Mouse (Mus musculus): ENCODE measurements at regions not wholly inside any gene's neighbourhood (a gene's known extent, or its start where the extent isn't known, plus 50 kb on each side); places are given as distances from the start of the nearest gene placed in this dataset.

DNA sequence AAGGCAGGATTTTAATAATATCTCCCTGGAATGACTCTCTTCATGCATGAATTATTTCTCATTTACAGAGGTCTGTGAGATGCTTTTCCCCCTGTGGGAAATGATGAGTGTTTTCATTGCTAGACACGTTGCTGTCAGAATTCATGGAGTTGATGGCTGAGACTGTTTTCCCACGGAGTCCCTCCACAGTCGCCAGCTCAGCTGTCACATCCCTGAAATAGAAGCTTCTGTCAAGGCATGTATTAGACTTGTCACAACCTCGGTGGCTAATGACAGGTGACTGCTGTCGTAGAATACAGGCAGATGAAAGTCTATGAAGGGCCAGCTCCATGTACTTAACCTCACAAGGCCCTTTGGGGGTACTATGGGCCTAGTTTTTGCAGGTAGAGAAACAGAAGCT is 212.4 kb downstream of the Abcc12 start:
- WGBS, result 79% methylated on average over 5 of the region's 5 CpGs
- ATAC-seq (ENCODE audit: insufficient read depth, low FRiP score, low TSS enrichment) (no peak), DNase-seq (ENCODE audit: low spot score) (no peak)
- H3K36me3 ChIP-seq (ENCODE audit: control insufficient read depth, insufficient read depth, low read length), result no peaks in the 10 kb centered on the region
- no peak overlapping the region for H3K9ac ChIP-seq (ENCODE audit: low read length)
- H3K9me3 ChIP-seq (ENCODE audit: control insufficient read depth, low read length), result no peaks in the 10 kb centered on the region
- no peak overlapping the region for H3K27ac ChIP-seq (ENCODE audit: low read depth, low read length)
- H3K4me2 ChIP-seq (ENCODE audit: low read depth), result no peak overlapping the region
- H3K4me3 ChIP-seq (ENCODE audit: low read depth, low read length), result no peak overlapping the region
- H3K4me1 ChIP-seq (ENCODE audit: control insufficient read depth, insufficient read depth, low read length), result no peaks in the 10 kb centered on the region
- no peaks in the 10 kb centered on the region for H3K27me3 ChIP-seq (ENCODE audit: control insufficient read depth, insufficient read depth, low read length)

DNA sequence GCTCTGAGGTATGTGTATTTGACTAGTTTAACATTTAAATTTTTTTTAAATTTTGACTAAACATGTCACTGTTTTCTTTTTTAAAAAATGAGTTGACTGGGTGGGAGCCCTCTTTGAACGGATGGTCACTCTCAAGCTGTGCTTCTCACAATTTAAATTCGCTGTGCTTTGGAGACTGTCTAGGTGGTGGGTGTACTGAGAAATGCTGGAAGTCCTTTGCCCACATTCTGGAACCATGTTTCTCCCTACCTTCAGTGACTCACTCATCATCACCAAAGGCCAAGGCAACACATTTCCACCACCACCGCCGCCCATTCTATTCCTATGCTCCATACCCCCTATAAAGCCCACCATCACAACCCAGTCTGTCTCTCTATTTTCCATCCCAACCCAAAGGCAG is 213.8 kb downstream of the Abcc12 start:
- 88% methylated on average over 4 of the region's 4 CpGs for WGBS
- no peaks in the 10 kb centered on the region for H3K27me3 ChIP-seq (ENCODE audit: control insufficient read depth, insufficient read depth, low read length)
- no peaks in the 10 kb centered on the region for H3K4me1 ChIP-seq (ENCODE audit: control insufficient read depth, insufficient read depth, low read length)
- no peak overlapping the region for H3K4me3 ChIP-seq (ENCODE audit: low read depth, low read length)
- H3K4me2 ChIP-seq (ENCODE audit: low read depth), result no peak overlapping the region
- H3K36me3 ChIP-seq (ENCODE audit: control insufficient read depth, insufficient read depth, low read length), result no peaks in the 10 kb centered on the region
- no peak overlapping the region for H3K9ac ChIP-seq (ENCODE audit: low read length)
- ATAC-seq (ENCODE audit: insufficient read depth, low FRiP score, low TSS enrichment) (no peak), DNase-seq (ENCODE audit: low spot score) (no peak)
- H3K27ac ChIP-seq (ENCODE audit: low read depth, low read length), result no peak overlapping the region
- no peaks in the 10 kb centered on the region for H3K9me3 ChIP-seq (ENCODE audit: control insufficient read depth, low read length)

DNA sequence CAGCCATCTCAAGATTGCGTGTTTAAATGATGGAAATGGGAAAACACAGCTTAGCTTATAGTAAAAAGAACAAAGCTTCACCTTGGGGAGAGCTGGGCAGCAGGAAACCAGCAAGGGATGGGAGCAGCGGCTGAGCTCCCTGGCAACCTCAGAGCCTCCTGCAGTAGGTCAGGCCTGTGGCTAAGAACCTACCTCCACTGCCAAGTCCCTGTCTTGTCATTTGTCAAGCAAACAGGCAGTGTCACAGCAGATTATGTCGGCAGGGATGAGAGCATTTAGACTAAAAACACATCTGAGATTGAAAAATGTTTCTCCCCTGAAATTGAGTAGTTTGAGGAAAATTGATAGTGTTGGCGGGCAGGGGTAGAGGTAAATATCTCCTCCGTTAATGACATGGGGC is 214.8 kb downstream of the Abcc12 start:
- 78% methylated on average over 5 of the region's 5 CpGs for WGBS
- no peaks in the 10 kb centered on the region for H3K9me3 ChIP-seq (ENCODE audit: control insufficient read depth, low read length)
- ATAC-seq (ENCODE audit: insufficient read depth, low FRiP score, low TSS enrichment) (no peak), DNase-seq (ENCODE audit: low spot score) (no peak)
- H3K27ac ChIP-seq (ENCODE audit: low read depth, low read length), result no peak overlapping the region
- no peaks in the 10 kb centered on the region for H3K36me3 ChIP-seq (ENCODE audit: control insufficient read depth, insufficient read depth, low read length)
- H3K4me1 ChIP-seq (ENCODE audit: control insufficient read depth, insufficient read depth, low read length), result no peaks in the 10 kb centered on the region
- H3K4me3 ChIP-seq (ENCODE audit: low read depth, low read length), result no peak overlapping the region
- no peaks in the 10 kb centered on the region for H3K27me3 ChIP-seq (ENCODE audit: control insufficient read depth, insufficient read depth, low read length)
- no peak overlapping the region for H3K9ac ChIP-seq (ENCODE audit: low read length)
- H3K4me2 ChIP-seq (ENCODE audit: low read depth), result no peak overlapping the region

DNA sequence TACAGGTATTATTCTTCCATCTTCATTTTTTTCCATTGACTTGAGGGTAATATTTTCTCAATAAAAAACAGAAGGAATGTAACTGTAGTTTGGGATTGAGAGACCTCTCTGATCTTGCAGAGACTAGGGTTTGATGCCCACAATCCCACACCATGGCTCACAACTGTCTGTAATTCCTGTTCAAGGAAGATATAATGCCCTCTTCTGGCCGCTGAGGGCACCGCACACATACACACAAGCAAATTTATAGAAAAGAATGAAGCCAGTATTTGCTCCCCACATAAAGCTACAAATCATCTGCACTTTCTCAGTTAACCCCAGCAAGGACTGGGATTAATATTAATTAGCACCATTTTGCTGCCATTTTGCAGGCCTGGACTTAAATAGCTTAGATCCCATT is 215.6 kb downstream of the Abcc12 start:
- DNase-seq (ENCODE audit: low spot score) (peak; percentile 44), ATAC-seq (ENCODE audit: insufficient read depth, low FRiP score, low TSS enrichment) (no peak)
- H3K9ac ChIP-seq (ENCODE audit: low read length), result no peak overlapping the region
- H3K9me3 ChIP-seq (ENCODE audit: control insufficient read depth, low read length), result no peaks in the 10 kb centered on the region
- H3K4me1 ChIP-seq (ENCODE audit: control insufficient read depth, insufficient read depth, low read length), result no peaks in the 10 kb centered on the region; the same call in 1 of the 2 replicates
- no peak overlapping the region for H3K4me3 ChIP-seq (ENCODE audit: low read depth, low read length)
- no peaks in the 10 kb centered on the region for H3K27me3 ChIP-seq (ENCODE audit: control insufficient read depth, insufficient read depth, low read length)
- WGBS, result 42% methylated on average over 2 of the region's 2 CpGs
- no peaks in the 10 kb centered on the region for H3K36me3 ChIP-seq (ENCODE audit: control insufficient read depth, insufficient read depth, low read length)
- H3K4me2 ChIP-seq (ENCODE audit: low read depth), result no peak overlapping the region
- H3K27ac ChIP-seq (ENCODE audit: low read depth, low read length), result no peak overlapping the region

DNA sequence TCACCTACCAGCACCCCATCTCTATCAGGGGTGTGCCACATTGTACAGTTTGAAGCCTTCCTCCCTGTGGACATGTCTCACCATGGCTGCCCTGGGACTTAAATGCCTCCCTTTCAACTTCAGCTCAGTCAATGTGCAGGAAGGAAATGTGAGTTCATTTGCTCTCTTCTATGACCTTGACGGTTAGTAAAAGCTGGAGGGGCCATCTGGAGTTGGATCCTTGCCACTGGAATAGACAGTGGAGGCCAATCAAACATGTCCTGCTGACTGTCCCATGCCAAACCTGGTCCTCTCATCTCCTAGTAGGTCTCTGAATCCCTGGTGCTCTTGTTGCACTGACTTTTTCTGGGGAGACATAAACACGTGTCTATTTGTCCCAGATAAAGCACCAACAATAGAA is 220.2 kb downstream of the Abcc12 start:
- ATAC-seq (ENCODE audit: insufficient read depth, low FRiP score, low TSS enrichment), result no peak
- no peaks in the 10 kb centered on the region for H3K27me3 ChIP-seq (ENCODE audit: control insufficient read depth, insufficient read depth, low read length)
- no peak overlapping the region for H3K9ac ChIP-seq (ENCODE audit: low read length)
- H3K4me3 ChIP-seq (ENCODE audit: low read depth, low read length), result no peak overlapping the region
- no peak overlapping the region for H3K4me2 ChIP-seq (ENCODE audit: low read depth)
- H3K9me3 ChIP-seq (ENCODE audit: control insufficient read depth, low read length), result no peaks in the 10 kb centered on the region
- WGBS, result 66% methylated on average over 2 of the region's 2 CpGs
- H3K27ac ChIP-seq (ENCODE audit: low read depth, low read length), result no peak overlapping the region
- H3K4me1 ChIP-seq (ENCODE audit: control insufficient read depth, insufficient read depth, low read length), result peaks cover 5% of the 10 kb centered on the region; the same call in 1 of the 2 replicates
- no peak for DNase-seq (ENCODE audit: low spot score)
- no peaks in the 10 kb centered on the region for H3K36me3 ChIP-seq (ENCODE audit: control insufficient read depth, insufficient read depth, low read length)

DNA sequence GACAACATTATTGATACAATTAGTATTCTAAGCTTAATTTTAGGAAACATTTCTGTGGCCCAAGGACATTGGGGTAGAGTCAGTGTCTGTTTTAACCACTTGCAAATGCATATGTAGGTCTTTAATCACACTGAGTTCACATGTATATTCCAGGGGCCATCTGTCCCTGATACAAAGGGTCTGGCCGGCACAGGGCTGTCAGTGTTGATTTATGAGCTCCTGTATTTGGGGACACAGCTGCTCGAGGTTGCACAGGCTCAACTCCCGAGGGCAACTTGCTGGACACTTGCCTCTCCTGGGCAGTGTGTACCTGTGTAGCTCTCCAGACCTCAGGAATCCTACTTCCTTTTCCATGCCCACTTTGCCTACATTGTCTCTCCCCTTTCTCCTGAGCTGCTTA is 221.0 kb downstream of the Abcc12 start:
- DNase-seq (ENCODE audit: low spot score) (peak; percentile 51), ATAC-seq (ENCODE audit: insufficient read depth, low FRiP score, low TSS enrichment) (peak; percentile 67)
- no peaks in the 10 kb centered on the region for H3K27me3 ChIP-seq (ENCODE audit: control insufficient read depth, insufficient read depth, low read length)
- H3K27ac ChIP-seq (ENCODE audit: low read depth, low read length), result no peak overlapping the region
- H3K36me3 ChIP-seq (ENCODE audit: control insufficient read depth, insufficient read depth, low read length), result no peaks in the 10 kb centered on the region
- 10% methylated on average over 3 of the region's 3 CpGs for WGBS
- H3K9me3 ChIP-seq (ENCODE audit: control insufficient read depth, low read length), result no peaks in the 10 kb centered on the region
- H3K4me2 ChIP-seq (ENCODE audit: low read depth), result no peak overlapping the region
- H3K9ac ChIP-seq (ENCODE audit: low read length), result no peak overlapping the region
- peaks cover 5% of the 10 kb centered on the region; the same call in 1 of the 2 replicates for H3K4me1 ChIP-seq (ENCODE audit: control insufficient read depth, insufficient read depth, low read length)
- no peak overlapping the region for H3K4me3 ChIP-seq (ENCODE audit: low read depth, low read length)

DNA sequence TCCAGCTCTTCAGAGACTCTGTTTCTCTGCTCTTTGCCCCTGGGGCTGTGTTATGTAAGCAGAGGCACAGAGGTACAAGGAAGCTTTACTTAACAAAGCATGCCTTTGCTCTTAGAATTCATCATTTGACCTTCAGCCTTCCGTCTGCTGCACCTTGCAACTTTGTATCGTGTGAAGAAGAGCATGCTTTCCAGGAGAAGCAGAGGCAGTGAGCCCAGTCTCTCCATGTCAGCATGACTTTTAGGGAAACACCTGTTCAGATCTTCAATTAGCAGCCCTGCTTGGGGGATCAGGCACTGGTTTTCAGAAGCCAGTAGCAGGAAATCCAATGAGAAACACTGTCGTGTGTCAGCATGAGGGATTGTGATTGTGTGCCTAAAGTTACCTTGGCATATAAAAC is 226.7 kb downstream of the Abcc12 start:
- no peaks in the 10 kb centered on the region for H3K9me3 ChIP-seq (ENCODE audit: control insufficient read depth, low read length)
- DNase-seq (ENCODE audit: low spot score) (no peak), ATAC-seq (ENCODE audit: insufficient read depth, low FRiP score, low TSS enrichment) (no peak)
- 77% methylated on average over 3 of the region's 3 CpGs for WGBS
- no peak overlapping the region for H3K4me3 ChIP-seq (ENCODE audit: low read depth, low read length)
- no peak overlapping the region for H3K27ac ChIP-seq (ENCODE audit: low read depth, low read length)
- H3K9ac ChIP-seq (ENCODE audit: low read length), result no peak overlapping the region
- H3K27me3 ChIP-seq (ENCODE audit: control insufficient read depth, insufficient read depth, low read length), result no peaks in the 10 kb centered on the region
- H3K4me1 ChIP-seq (ENCODE audit: control insufficient read depth, insufficient read depth, low read length), result no peaks in the 10 kb centered on the region
- H3K4me2 ChIP-seq (ENCODE audit: low read depth), result no peak overlapping the region
- H3K36me3 ChIP-seq (ENCODE audit: control insufficient read depth, insufficient read depth, low read length), result no peaks in the 10 kb centered on the region

DNA sequence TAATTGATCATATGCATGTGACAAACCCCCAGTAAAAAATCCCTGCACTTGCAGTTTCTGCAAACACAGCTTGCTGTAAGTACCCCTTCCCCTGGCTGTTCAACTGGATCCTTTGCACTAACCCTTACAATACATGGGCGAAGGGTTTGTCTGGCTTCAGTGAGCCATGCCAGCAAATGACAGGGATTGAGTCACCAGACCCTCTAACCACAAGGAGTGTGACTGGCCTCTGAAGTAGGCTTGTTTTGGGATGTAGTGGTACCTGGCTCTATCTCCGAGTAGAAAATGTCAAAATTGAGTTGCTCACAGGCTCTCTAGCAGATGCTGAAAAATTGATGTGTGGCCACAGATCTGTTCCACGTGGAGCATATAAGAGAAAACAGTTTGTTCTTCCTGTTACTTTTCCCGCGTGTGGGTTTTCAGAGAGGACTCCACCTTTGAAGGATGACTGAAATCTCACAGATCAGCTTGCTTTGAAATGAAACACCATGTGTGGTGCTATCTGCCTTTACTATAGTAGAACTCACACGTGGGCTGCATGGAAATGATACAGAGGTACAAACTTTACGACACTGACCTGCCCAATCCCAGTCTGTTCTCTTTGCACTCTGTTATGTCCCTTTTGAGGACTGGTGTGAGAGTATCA is 228.8 kb downstream of the Abcc12 start:
- 81% methylated on average over 7 of the region's 7 CpGs for WGBS
- H3K9me3 ChIP-seq (ENCODE audit: control insufficient read depth, low read length), result no peaks in the 10 kb centered on the region
- no peak overlapping the region for H3K4me3 ChIP-seq (ENCODE audit: low read depth, low read length)
- DNase-seq (ENCODE audit: low spot score) (no peak), ATAC-seq (ENCODE audit: insufficient read depth, low FRiP score, low TSS enrichment) (no peak)
- H3K36me3 ChIP-seq (ENCODE audit: control insufficient read depth, insufficient read depth, low read length), result no peaks in the 10 kb centered on the region
- H3K9ac ChIP-seq (ENCODE audit: low read length), result no peak overlapping the region
- no peaks in the 10 kb centered on the region for H3K27me3 ChIP-seq (ENCODE audit: control insufficient read depth, insufficient read depth, low read length)
- H3K27ac ChIP-seq (ENCODE audit: low read depth, low read length), result no peak overlapping the region
- no peak overlapping the region for H3K4me2 ChIP-seq (ENCODE audit: low read depth)
- H3K4me1 ChIP-seq (ENCODE audit: control insufficient read depth, insufficient read depth, low read length), result no peaks in the 10 kb centered on the region

DNA sequence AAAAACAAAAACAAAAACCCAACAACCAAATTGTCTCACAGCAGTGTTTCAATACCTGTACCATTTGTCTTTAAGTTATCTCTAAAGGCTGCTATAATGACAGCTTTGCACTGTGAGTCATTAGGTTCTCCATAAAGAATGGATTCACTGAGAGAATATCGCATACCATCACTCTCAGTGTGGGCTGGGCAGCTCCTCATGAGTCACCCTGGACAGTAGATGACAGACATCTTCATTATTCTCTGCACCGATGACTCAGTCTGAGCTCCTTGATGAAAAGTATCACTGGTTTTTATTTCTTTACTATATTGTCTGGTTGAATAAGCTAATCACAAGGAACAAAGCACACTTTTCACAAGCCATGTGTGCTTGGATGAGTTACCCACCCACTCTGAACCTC is 230.4 kb downstream of the Abcc12 start:
- H3K27ac ChIP-seq (ENCODE audit: low read depth, low read length), result no peak overlapping the region
- DNase-seq (ENCODE audit: low spot score) (no peak), ATAC-seq (ENCODE audit: insufficient read depth, low FRiP score, low TSS enrichment) (no peak)
- no peaks in the 10 kb centered on the region for H3K27me3 ChIP-seq (ENCODE audit: control insufficient read depth, insufficient read depth, low read length)
- H3K9ac ChIP-seq (ENCODE audit: low read length), result no peak overlapping the region
- WGBS, result 86% methylated on average over 2 of the region's 2 CpGs
- no peaks in the 10 kb centered on the region for H3K9me3 ChIP-seq (ENCODE audit: control insufficient read depth, low read length)
- H3K36me3 ChIP-seq (ENCODE audit: control insufficient read depth, insufficient read depth, low read length), result no peaks in the 10 kb centered on the region
- no peaks in the 10 kb centered on the region for H3K4me1 ChIP-seq (ENCODE audit: control insufficient read depth, insufficient read depth, low read length)
- no peak overlapping the region for H3K4me3 ChIP-seq (ENCODE audit: low read depth, low read length)
- no peak overlapping the region for H3K4me2 ChIP-seq (ENCODE audit: low read depth)

Measured in neural tube, embryonic 11.5 days (tissue).